Mouse (Mus musculus) kidney, adult 2 months (tissue): ENCODE data around the gene Fbxl20. TPM values are rescaled to one million over a fixed set of nuclear protein-coding genes. Genes with fewer than 3 reads are reported as not detected.

Experiments
- DNase-seq: peaks from one replicate; pipeline ENCODE4 v3.0.0; 2021
- H3K27ac ChIP-seq: fragments of 200-500 bp; 2 replicates; pipeline ENCODE4 v1.5.1; 2012; ENCODE audit warnings: low read depth, low read length, control low read depth, inconsistent platforms; ENCODE audit not compliant: insufficient read depth
- H3K27me3 ChIP-seq: fragments of 200-500 bp; replicated peaks from 2 replicates; pipeline ENCODE4 v1.6.1; 2012; ENCODE audit warnings: mild to moderate bottlenecking, moderate library complexity, low read length, inconsistent platforms; ENCODE audit not compliant: control insufficient read depth, insufficient read depth
- H3K36me3 ChIP-seq: fragments of 200-500 bp; 2 replicates; pipeline ENCODE4 v1.6.1; 2012; ENCODE audit warnings: mild to moderate bottlenecking, moderate library complexity, low read length, inconsistent platforms; ENCODE audit not compliant: control insufficient read depth, insufficient read depth
- H3K4me1 ChIP-seq: fragments of 200-500 bp; 2 replicates; pipeline ENCODE4 v1.6.1; 2011; ENCODE audit warnings: low read length; ENCODE audit not compliant: control insufficient read depth, insufficient read depth
- H3K4me3 ChIP-seq: fragments of 200-500 bp; 2 replicates; pipeline ENCODE4 v1.5.1; 2011; ENCODE audit warnings: mild to moderate bottlenecking, low read depth, low read length, control low read depth; ENCODE audit not compliant: insufficient read depth
- CTCF ChIP-seq: fragments of 200-500 bp; conservative IDR thresholded peaks from 2 replicates; pipeline ENCODE4 v1.5.1; 2011; ENCODE audit warnings: low read depth, mild to moderate bottlenecking, control low read depth, low read length, moderate library complexity, mixed read lengths; ENCODE audit not compliant: insufficient read depth, insufficient read length
- POLR2A ChIP-seq: fragments of 200-500 bp; IDR thresholded peaks from one replicate; pipeline ENCODE4 v1.6.1; 2011; ENCODE audit warnings: low read depth, low read length, control low read depth
- WGBS: fragments of 180-500 bp; shearing (Covaris S2); methylation state at CpG from one replicate; pipeline ENCODE4 v1.1.7; 2018; 5-methylcytosine and 5-hydroxymethylcytosine counted together
- polyA plus RNA-seq: library from polyadenylated mRNA; depleted of rRNA; stranded (reverse); fragments of >200 nt; gene quantifications from 2 replicates; pipeline ENCODE4 v1.2.3, GENCODE M21; 2012

Gene Fbxl20
- polyA plus RNA-seq, 1 experiment, result 15.3 TPM

DNA sequence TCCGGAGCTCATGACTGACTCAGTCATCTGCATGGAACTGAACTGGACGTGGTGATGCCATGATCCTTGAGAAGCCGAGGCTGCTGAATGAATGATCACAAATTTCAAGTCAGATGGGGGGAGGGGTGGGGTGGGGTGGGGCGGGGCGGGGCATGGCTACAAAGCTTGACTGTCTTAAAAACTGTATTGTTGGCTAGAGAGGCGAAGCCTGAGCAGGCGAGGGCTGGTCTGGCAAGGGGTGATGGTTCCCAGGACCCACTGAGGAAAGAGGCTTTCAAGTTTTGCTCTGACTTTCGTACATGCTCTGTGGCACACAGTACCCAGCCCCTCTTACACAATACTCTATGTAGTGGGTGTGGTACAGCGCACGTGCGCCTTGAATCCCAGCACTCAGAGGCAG, 12.4 kb downstream of the Fbxl20 start:
- TF ChIP-seq POLR2A (no peak), CTCF (no peak)
- H3K4me1 ChIP-seq, result peaks cover 6% of the 10 kb centered on the region; the same call in 1 of the 2 replicates
- no peaks in the 10 kb centered on the region; the same call in 1 of the 2 replicates for H3K36me3 ChIP-seq

DNA sequence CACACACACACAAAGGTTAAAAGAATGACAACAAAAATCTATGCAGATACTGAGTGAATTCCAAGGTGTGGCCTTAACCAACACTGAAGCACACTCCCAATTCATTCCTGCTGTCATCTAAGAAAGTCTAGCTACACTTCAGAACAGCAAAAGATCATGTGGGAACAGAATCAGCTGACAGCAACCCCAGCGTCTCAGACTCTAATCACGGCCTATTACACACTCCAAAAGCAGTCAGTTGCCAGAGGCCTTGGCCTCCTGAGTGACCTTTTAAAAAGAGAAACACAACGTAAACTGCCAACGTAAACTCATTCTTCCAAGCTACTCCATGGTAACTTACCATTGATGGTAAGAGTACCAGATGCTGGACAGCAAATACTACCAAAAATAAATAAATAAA, 15.3 kb downstream of the Fbxl20 start:
- Histone ChIP-seq H3K4me3 (no peak overlapping the region), H3K27me3 (no peaks in the 10 kb centered on the region), H3K27ac (no peak overlapping the region), H3K36me3 (no peaks in the 10 kb centered on the region; the same call in 1 of the 2 replicates), H3K4me1 (peaks cover 6% of the 10 kb centered on the region; the same call in 1 of the 2 replicates)
- no peak for DNase-seq
- no peak for TF ChIP-seq POLR2A
- TF ChIP-seq CTCF, result no peak
- 44% methylated on average over 4 of the region's 4 CpGs for WGBS

More for the DNA sequence above, 12.4 kb downstream of the Fbxl20 start:
- no peaks in the 10 kb centered on the region for H3K27me3 ChIP-seq
- no peak overlapping the region for H3K4me3 ChIP-seq
- 94% methylated on average over 11 of the region's 11 CpGs for WGBS
- H3K27ac ChIP-seq, result no peak overlapping the region
- no peak for DNase-seq

DNA sequence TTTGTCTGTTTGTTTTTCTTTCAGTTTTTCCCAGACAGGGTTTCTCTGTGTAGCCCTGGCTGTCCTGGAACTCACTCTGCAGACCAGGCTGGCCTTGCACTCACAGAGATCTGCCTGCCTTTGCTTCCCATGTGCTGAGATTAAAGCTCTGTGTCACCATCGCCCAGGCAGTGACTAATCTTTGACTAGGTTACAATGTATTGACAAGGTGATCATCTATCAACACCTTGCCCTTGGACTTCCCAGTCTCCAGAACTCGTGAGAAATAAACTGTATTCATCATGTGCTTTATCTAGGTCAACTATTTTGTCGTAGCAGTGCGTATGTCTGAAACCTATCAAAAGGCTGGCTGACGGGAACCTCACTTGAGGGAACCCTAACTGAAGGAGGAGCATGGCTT, 26.8 kb downstream of the Fbxl20 start:
- DNase-seq, result no peak
- H3K27me3 ChIP-seq, result no peaks in the 10 kb centered on the region
- no peaks in the 10 kb centered on the region for H3K4me1 ChIP-seq
- TF ChIP-seq POLR2A (no peak), CTCF (no peak)
- no peaks in the 10 kb centered on the region for H3K36me3 ChIP-seq
- H3K4me3 ChIP-seq, result no peak overlapping the region
- WGBS, result 91% methylated on average over 5 of the region's 5 CpGs
- no peak overlapping the region for H3K27ac ChIP-seq

DNA sequence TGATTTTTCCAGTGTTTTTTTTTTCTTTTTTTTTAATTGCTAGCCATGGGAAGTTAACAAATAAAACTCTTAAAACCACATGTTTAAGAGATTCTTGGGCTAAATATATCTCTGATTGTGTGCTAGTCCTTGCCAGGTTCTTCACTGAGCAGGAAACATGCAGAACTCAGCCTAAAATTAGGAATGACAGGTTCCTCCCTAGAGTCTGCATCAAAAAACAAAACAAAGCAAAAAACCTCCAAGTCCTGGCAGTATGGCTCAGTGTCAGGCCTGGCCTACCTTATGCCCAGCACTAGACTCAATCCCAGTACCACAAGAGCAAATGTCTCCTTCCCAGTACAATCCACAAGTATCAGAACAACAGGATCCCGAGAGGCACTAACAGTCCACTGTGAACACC, 35.8 kb downstream of the Fbxl20 start:
- 82% methylated on average over 1 of the region's 1 CpGs for WGBS
- TF ChIP-seq POLR2A (no peak), CTCF (no peak)
- Histone ChIP-seq H3K4me3 (no peak overlapping the region), H3K27ac (peak overlapping the region; percentile 74; the same call in 1 of the 2 replicates), H3K36me3 (peaks cover 4% of the 10 kb centered on the region; the same call in 1 of the 2 replicates), H3K27me3 (no peaks in the 10 kb centered on the region), H3K4me1 (no peaks in the 10 kb centered on the region)
- DNase-seq, result peak; percentile 40

DNA sequence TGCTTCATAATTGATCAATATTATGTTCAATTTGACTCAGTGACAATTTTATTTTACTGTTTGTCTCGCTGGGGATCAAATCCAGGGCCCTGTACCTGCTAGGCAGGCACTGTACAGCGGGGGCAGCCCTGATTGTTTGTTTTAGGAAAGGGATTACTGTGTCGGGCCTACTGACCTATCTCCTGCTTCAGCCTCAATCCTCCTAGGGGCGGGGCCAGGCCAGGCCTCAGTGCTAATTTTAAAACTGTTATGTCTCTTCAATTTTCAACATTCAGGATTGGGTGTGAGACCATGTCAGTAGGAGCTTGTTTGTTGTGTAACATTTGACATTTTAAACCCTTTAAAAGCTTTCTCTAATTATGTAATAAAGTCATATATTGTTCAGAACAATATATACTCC, 36.7 kb downstream of the Fbxl20 start:
- Histone ChIP-seq H3K27ac (no peak overlapping the region), H3K36me3 (peaks cover 6% of the 10 kb centered on the region), H3K4me3 (no peak overlapping the region), H3K27me3 (no peaks in the 10 kb centered on the region), H3K4me1 (no peaks in the 10 kb centered on the region)
- WGBS, result 78% methylated on average over 4 of the region's 4 CpGs
- DNase-seq, result no peak
- TF ChIP-seq POLR2A (no peak), CTCF (no peak)

DNA sequence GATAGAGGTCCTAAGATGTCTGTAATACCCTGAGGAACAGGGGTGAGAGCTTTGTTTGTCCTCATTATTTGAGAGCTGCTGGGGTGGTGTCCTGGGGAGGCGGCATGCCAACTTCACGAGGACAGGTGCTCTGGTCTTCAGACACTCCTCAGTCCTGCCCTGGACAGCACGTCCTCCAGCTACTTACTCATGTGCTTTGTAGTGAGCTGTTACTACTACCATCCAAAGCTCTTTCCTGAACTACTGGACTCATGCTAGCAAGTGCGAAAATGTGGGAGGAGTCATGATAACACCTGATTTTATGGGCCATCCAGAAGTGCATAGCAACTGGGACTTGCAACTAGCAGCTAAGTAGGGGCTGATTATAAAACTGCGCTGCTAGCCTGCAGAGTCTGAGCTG, 40.5 kb downstream of the Fbxl20 start:
- H3K27me3 ChIP-seq, result no peaks in the 10 kb centered on the region
- WGBS, result 83% methylated on average over 5 of the region's 5 CpGs
- no peak for TF ChIP-seq CTCF
- no peak for TF ChIP-seq POLR2A
- no peaks in the 10 kb centered on the region for H3K4me1 ChIP-seq
- no peak overlapping the region for H3K4me3 ChIP-seq
- no peak overlapping the region for H3K27ac ChIP-seq
- H3K36me3 ChIP-seq, result peaks cover 8% of the 10 kb centered on the region
- DNase-seq, result no peak

DNA sequence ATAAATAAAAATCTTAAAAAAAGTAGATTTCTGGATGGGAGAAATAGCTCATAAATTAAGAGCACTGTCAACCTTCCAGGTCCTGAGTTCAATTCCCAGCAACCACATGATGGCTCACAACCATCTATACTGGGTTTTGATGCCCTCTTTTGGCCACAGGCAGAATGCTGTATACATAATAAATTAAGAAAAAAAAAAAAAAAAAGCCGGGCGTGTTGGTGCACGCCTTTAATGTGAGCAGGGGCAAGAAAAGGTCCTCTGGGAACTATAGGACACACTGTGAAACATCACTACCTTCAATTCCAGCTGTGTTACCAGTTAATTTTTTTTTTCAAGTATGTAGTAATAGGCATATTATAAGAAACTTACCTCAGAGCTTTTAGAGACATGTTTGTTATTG, 48.9 kb downstream of the Fbxl20 start:
- H3K27ac ChIP-seq, result no peak overlapping the region
- TF ChIP-seq CTCF, result no peak
- TF ChIP-seq POLR2A, result no peak
- no peaks in the 10 kb centered on the region for H3K27me3 ChIP-seq
- DNase-seq, result no peak
- H3K36me3 ChIP-seq, result peaks cover 9% of the 10 kb centered on the region
- 94% methylated on average over 3 of the region's 3 CpGs for WGBS
- H3K4me3 ChIP-seq, result no peak overlapping the region
- H3K4me1 ChIP-seq, result no peaks in the 10 kb centered on the region
